Mouse (Mus musculus): Measurements from ENCODE around the gene Pde3b.
"Not testable (repeated sequence)": the region's sequence is repeated elsewhere in the genome, so short reads cannot be mapped to it uniquely, and the experiment has no call there.

The Pde3b gene

GRCm38 (mm10) chr7:114477884-114478283, 62.8 kb downstream of the Pde3b start:
- no peak for ATAC-seq (ENCODE audit: insufficient number of reproducible peaks, low FRiP score, low TSS enrichment)

- no peak for ATAC-seq (ENCODE audit: insufficient number of reproducible peaks, low FRiP score, low TSS enrichment)
Measured at GRCm38 (mm10) chr7:114478901-114479300, 63.8 kb downstream of the Pde3b start.

GRCm38 (mm10) chr7:114479779-114480178, 64.7 kb downstream of the Pde3b start:
- ATAC-seq (ENCODE audit: insufficient number of reproducible peaks, low FRiP score, low TSS enrichment): no peak

- ATAC-seq (ENCODE audit: insufficient number of reproducible peaks, low FRiP score, low TSS enrichment): no peak
Measured at GRCm38 (mm10) chr7:114480196-114480989, 65.3 kb downstream of the Pde3b start.

GRCm38 (mm10) chr7:114481008-114481407, 65.9 kb downstream of the Pde3b start:
- no peak for ATAC-seq (ENCODE audit: insufficient number of reproducible peaks, low FRiP score, low TSS enrichment)

- ATAC-seq (ENCODE audit: insufficient number of reproducible peaks, low FRiP score, low TSS enrichment): no peak
Measured at GRCm38 (mm10) chr7:114481429-114481931, 66.4 kb downstream of the Pde3b start.

- no peak for ATAC-seq (ENCODE audit: insufficient number of reproducible peaks, low FRiP score, low TSS enrichment)
Measured at GRCm38 (mm10) chr7:114492540-114492939, 77.5 kb downstream of the Pde3b start.

GRCm38 (mm10) chr7:114494033-114494432, 79.0 kb downstream of the Pde3b start:
- ATAC-seq (ENCODE audit: insufficient number of reproducible peaks, low FRiP score, low TSS enrichment): no peak

- no peak for ATAC-seq (ENCODE audit: insufficient number of reproducible peaks, low FRiP score, low TSS enrichment)
Measured at GRCm38 (mm10) chr7:114499293-114499692, 84.2 kb downstream of the Pde3b start.

GRCm38 (mm10) chr7:114508879-114509278, 93.8 kb downstream of the Pde3b start:
- ATAC-seq (ENCODE audit: insufficient number of reproducible peaks, low FRiP score, low TSS enrichment): no peak

- ATAC-seq (ENCODE audit: insufficient number of reproducible peaks, low FRiP score, low TSS enrichment): no peak
Measured at GRCm38 (mm10) chr7:114520122-114520521, 105.0 kb downstream of the Pde3b start.

- no peak for ATAC-seq (ENCODE audit: insufficient number of reproducible peaks, low FRiP score, low TSS enrichment)
Measured at GRCm38 (mm10) chr7:114526245-114526644, 111.2 kb downstream of the Pde3b start.

GRCm38 (mm10) chr7:114536179-114536578, 121.1 kb downstream of the Pde3b start:
- ATAC-seq (ENCODE audit: insufficient number of reproducible peaks, low FRiP score, low TSS enrichment): no peak

- peak; percentile 95 for ATAC-seq (ENCODE audit: insufficient number of reproducible peaks, low FRiP score, low TSS enrichment)
Measured at GRCm38 (mm10) chr7:114562531-114563241, 147.6 kb downstream of the Pde3b start, which contains the start of gene Cyp2r1. Cyp2r1 (minus strand) TSS chr7:114562972.

- ATAC-seq (ENCODE audit: insufficient number of reproducible peaks, low FRiP score, low TSS enrichment): not testable (repeated sequence)
Measured at GRCm38 (mm10) chr7:114573866-114574265, 158.8 kb downstream of the Pde3b start.

- no peak for ATAC-seq (ENCODE audit: insufficient number of reproducible peaks, low FRiP score, low TSS enrichment)
Measured at GRCm38 (mm10) chr7:114576931-114577330, 161.8 kb downstream of the Pde3b start.

GRCm38 (mm10) chr7:114577665-114578064, 162.6 kb downstream of the Pde3b start:
- ATAC-seq (ENCODE audit: insufficient number of reproducible peaks, low FRiP score, low TSS enrichment): no peak

- ATAC-seq (ENCODE audit: insufficient number of reproducible peaks, low FRiP score, low TSS enrichment): no peak
Measured at GRCm38 (mm10) chr7:114580426-114580825, 165.3 kb downstream of the Pde3b start.

- ATAC-seq (ENCODE audit: insufficient number of reproducible peaks, low FRiP score, low TSS enrichment): no peak
Measured at GRCm38 (mm10) chr7:114581200-114581599, 166.1 kb downstream of the Pde3b start.

- no peak for ATAC-seq (ENCODE audit: insufficient number of reproducible peaks, low FRiP score, low TSS enrichment)
Measured at GRCm38 (mm10) chr7:114582441-114582840, 167.4 kb downstream of the Pde3b start.
